9 mouse cellular contexts compared by ENCODE assay signal in the genomic region with DNA sequence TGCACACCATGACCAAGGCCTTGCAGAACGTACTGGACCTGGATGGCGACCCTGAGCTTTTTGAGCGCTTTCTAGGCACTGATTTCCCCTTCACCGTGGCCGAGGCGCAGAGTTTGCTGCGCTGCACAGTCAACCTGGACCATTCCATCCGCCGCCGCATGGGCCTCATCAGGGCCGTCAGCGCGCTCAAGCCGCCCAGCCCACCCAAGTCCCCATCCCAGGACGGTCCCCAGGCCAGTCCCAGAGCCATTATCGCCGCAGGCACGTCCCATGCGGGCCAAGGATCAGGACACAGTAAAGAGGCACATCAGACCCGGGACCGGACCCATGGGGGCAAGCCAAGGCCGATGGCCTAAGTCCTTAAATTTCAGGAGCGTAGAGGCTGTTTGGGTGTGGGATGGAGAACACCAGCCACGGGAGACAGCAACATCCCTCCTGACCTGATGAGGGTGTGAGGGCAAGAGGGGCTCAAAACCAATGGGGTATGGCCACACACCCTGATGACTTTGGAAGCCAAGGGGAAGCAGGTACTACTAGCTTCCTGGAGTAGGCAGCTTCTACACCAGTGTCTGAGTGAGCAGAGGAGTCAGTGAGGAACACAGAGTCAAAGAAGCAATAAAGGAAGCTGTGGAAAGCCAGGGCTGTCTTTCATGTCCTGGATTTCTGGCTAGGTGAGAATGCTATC. TPM values are rescaled to one million over a fixed set of nuclear protein-coding genes. Genes with fewer than 3 reads are reported as not detected.
DNase-seq lines count a peak whose midpoint lies in the region; ATAC-seq and TF ChIP-seq lines count a peak whose summit lies in the region.
"Had no signal": no experiment of that assay in that cellular context is flagged by ENCODE, and none has a peak within 500 bp of the region (broad histone marks: within the 10 kb centered on the region; RNA-seq: fewer than 3 reads in every experiment).

No protein-coding gene starts in this region.

- H3K4me1 ChIP-seq in heart, embryonic 12.5 days (replicated peaks) = peaks cover 31% of the 10 kb centered on the region
- peaks cover 0 to 12% of the 10 kb centered on the region in 2 experiments; a peak in 1 of 4 replicates for H3K4me1 ChIP-seq in ES-E14 (ENCODE audit: control insufficient read depth in 2 of 2, insufficient read depth in 2 of 2, low read length in 2 of 2, poor library complexity in 1 of 2)
- H3K4me1 ChIP-seq in hindbrain, embryonic 11.5 days (replicated peaks; ENCODE audit: control insufficient read depth, insufficient read depth, low read length) = peaks cover 9% of the 10 kb centered on the region
- peaks cover 14% of the 10 kb centered on the region for H3K4me1 ChIP-seq in liver, postnatal 0 days (ENCODE audit: insufficient read depth)
- peaks cover 11% of the 10 kb centered on the region for H3K4me1 ChIP-seq in thymus, adult 2 months (replicated peaks; ENCODE audit: control insufficient read depth, insufficient read depth, low read length)

- no peak overlapping the region for H3K27ac ChIP-seq in heart, embryonic 12.5 days (ENCODE audit: poor library complexity, severe bottlenecking)
- no peak overlapping the region for H3K27ac ChIP-seq in ES-E14 (ENCODE audit: insufficient read depth, low read depth, low read length, poor library complexity, severe bottlenecking)
- H3K27ac ChIP-seq in hindbrain, embryonic 11.5 days (ENCODE audit: low read depth, low read length) = no peak overlapping the region
- H3K27ac ChIP-seq in liver, postnatal 0 days (ENCODE audit: low read depth) = no peak overlapping the region
- no peak overlapping the region for H3K27ac ChIP-seq in thymus, adult 2 months (ENCODE audit: control insufficient read depth, insufficient read depth, low read length)

- DNase-seq in heart, postnatal 14 days = no peak
- DNase-seq in ES-E14 (ENCODE audit: low read depth, low spot score) = no peak
- DNase-seq in hindbrain, embryonic 11.5 days (ENCODE audit: low spot score) = no peak
- DNase-seq in liver, postnatal 0 days = no peak
- DNase-seq in thymus, postnatal 25 days = no peak
- DNase-seq in right cerebral cortex, adult 18-20 months = no peak
- no peak for DNase-seq in thymus, adult 2 months

- intact Hi-C loops in heart, postnatal 14 days (cut with DNase I) = no loop called here

- H3K9ac ChIP-seq in heart, embryonic 12.5 days = peak overlapping the region; percentile 65
- H3K9ac ChIP-seq in ES-E14 (ENCODE audit: insufficient read depth, low read depth, low read length, poor library complexity, severe bottlenecking) = no peak overlapping the region; the same call in 1 of the 2 replicates
- peak overlapping the region; percentile 42; the same call in 1 of the 2 replicates for H3K9ac ChIP-seq in hindbrain, embryonic 11.5 days (ENCODE audit: low read depth, low read length)
- no peak overlapping the region for H3K9ac ChIP-seq in liver, postnatal 0 days (replicated peaks)

- 14% methylated on average over 24 of the region's 24 CpGs for WGBS in heart, embryonic 12.5 days
- WGBS in hindbrain, embryonic 11.5 days = 17% methylated on average over 24 of the region's 24 CpGs
- 18% methylated on average over 24 of the region's 24 CpGs for WGBS in liver, postnatal 0 days (ENCODE audit: insufficient replicate concordance)
- 39% methylated on average over 24 of the region's 24 CpGs for WGBS in thymus, adult 2 months

- H3K4me3 ChIP-seq in heart, embryonic 12.5 days = peak overlapping the region; percentile 41
- peak overlapping the region; percentile 18 to 53 for H3K4me3 ChIP-seq in ES-E14 (ENCODE audit: insufficient read depth in 1 of 2, low read depth in 1 of 2, low read length in 2 of 2, poor library complexity in 1 of 2, severe bottlenecking in 1 of 2)
- peak overlapping the region; percentile 31 for H3K4me3 ChIP-seq in hindbrain, embryonic 11.5 days (ENCODE audit: low read depth, low read length)
- peak overlapping the region; percentile 37; the same call in 1 of the 2 replicates for H3K4me3 ChIP-seq in liver, postnatal 0 days (ENCODE audit: low read depth, low read length)
- H3K4me3 ChIP-seq in thymus, adult 2 months (ENCODE audit: control insufficient read depth, insufficient read depth, low read length) = no peak overlapping the region

- H3K27me3 ChIP-seq in heart, embryonic 12.5 days (replicated peaks) = peaks cover 70% of the 10 kb centered on the region
- H3K27me3 ChIP-seq in hindbrain, embryonic 11.5 days (ENCODE audit: control insufficient read depth, insufficient read depth, low read length) = peaks cover 57% of the 10 kb centered on the region
- H3K27me3 ChIP-seq in liver, postnatal 0 days (ENCODE audit: insufficient read depth, low read length) = peaks cover 61% of the 10 kb centered on the region
- H3K27me3 ChIP-seq in thymus, adult 2 months (ENCODE audit: control insufficient read depth, insufficient read depth, low read length) = peaks cover 9% of the 10 kb centered on the region; the same call in 1 of the 2 replicates

- in situ Hi-C loops in ES-E14 (cut with MboI; ENCODE audit: low sequenced_read_pairs in 2 of 2, unreplicated experiment in 2 of 2) = no loop called here

- TF ChIP-seq EP300 in liver, postnatal 0 days (IDR thresholded peaks at IDR 0.05; ENCODE audit: low read depth) = no peak

- H3K9me3 ChIP-seq in heart, embryonic 12.5 days (replicated peaks) = no peaks in the 10 kb centered on the region
- no peaks in the 10 kb centered on the region for H3K9me3 ChIP-seq in ES-E14 (ENCODE audit: control insufficient read depth, insufficient read depth, low read depth, low read length)
- no peaks in the 10 kb centered on the region for H3K9me3 ChIP-seq in hindbrain, embryonic 11.5 days (ENCODE audit: control insufficient read depth, low read length)
- H3K9me3 ChIP-seq in liver, postnatal 0 days (ENCODE audit: low read length) = no peaks in the 10 kb centered on the region

- H3K36me3 ChIP-seq in heart, embryonic 12.5 days = peaks cover 14% of the 10 kb centered on the region
- H3K36me3 ChIP-seq in ES-E14 (ENCODE audit: control insufficient read depth, insufficient read depth, low read length, poor library complexity, severe bottlenecking) = no peaks in the 10 kb centered on the region
- 0 out of 2 replicates have a peak, but pooled peaks cover 2% of the 10 kb centered on the region for H3K36me3 ChIP-seq in hindbrain, embryonic 11.5 days (ENCODE audit: control insufficient read depth, insufficient read depth, low read length)
- H3K36me3 ChIP-seq in liver, postnatal 0 days (replicated peaks; ENCODE audit: insufficient read depth, low read length) = 0 out of 2 replicates have a peak, but pooled peaks cover 4% of the 10 kb centered on the region
- no peaks in the 10 kb centered on the region for H3K36me3 ChIP-seq in thymus, adult 2 months (ENCODE audit: control insufficient read depth, insufficient read depth, low read length)

- H3K4me2 ChIP-seq in heart, embryonic 12.5 days = peak overlapping the region; percentile 78
- H3K4me2 ChIP-seq in hindbrain, embryonic 11.5 days (replicated peaks; ENCODE audit: low read depth, low read length) = peak overlapping the region; percentile 66
- peak overlapping the region; percentile 62 for H3K4me2 ChIP-seq in liver, postnatal 0 days (ENCODE audit: low read depth, low read length)

- TF ChIP-seq CTCF in liver, postnatal 0 days (IDR thresholded peaks at IDR 0.05; ENCODE audit: low read depth) = no peak
- no peak for TF ChIP-seq CTCF in thymus, adult 2 months (IDR thresholded peaks at IDR 0.05; ENCODE audit: borderline replicate concordance, control insufficient read depth, extremely low read depth, insufficient read depth, low read length, poor library complexity)

- ATAC-seq in heart, embryonic 12.5 days (ENCODE audit: insufficient number of reproducible peaks, low FRiP score) = no peak
- ATAC-seq in hindbrain, embryonic 11.5 days (ENCODE audit: low FRiP score) = peak; percentile 49; the same call in 1 of the 2 replicates
- ATAC-seq in liver, postnatal 0 days = 0 out of 2 replicates have a peak, but pooled peaks have one; percentile 1

- no peak for TF ChIP-seq POLR2A in thymus, adult 2 months (IDR thresholded peaks at IDR 0.05; ENCODE audit: control insufficient read depth, extremely low read depth, insufficient read depth, low read length, poor library complexity)

RNA-seq across cellular contexts. Expression of gene Nkpd1, which starts 6.9 kb away (rescaled TPM):
- polyA plus RNA-seq in heart, embryonic 12.5 days (2016; fragmentation: Nextera tagmentation; extraction: Ambion mirVana) = 0.08 TPM in 1 of 2 replicates, not detected in the other
- total RNA-seq in heart, postnatal 14 days (2021) = not detected
- total RNA-seq in ES-E14 (2012; rRNA removed) = 0.54 and 0.79 TPM in 2 replicates
- polyA plus RNA-seq in hindbrain, embryonic 11.5 days (2014; fragmentation: Nextera tagmentation; extraction: Ambion mirVana) = 0.10 and 0.17 TPM in 2 replicates
- polyA plus RNA-seq in liver, postnatal 0 days (2015; fragmentation: Nextera tagmentation; extraction: Ambion mirVana) = not detected in 2 replicates
- polyA plus RNA-seq in thymus, adult 2 months (2012; rRNA removed) = 1.1 and 1.2 TPM in 2 replicates
- total RNA-seq: liver, adult 2 months had no signal
- polyA plus RNA-seq: liver, adult 2 months had no signal

RNA-seq across cellular contexts. Expression of gene Trappc6a, which starts 16.4 kb away (rescaled TPM):
- 66.4 and 74.0 TPM in 2 replicates for polyA plus RNA-seq in heart, embryonic 12.5 days (2016; fragmentation: Nextera tagmentation; extraction: Ambion mirVana)
- 10 to 100 TPM; 48.9 to 49.6 TPM for total RNA-seq in heart, postnatal 14 days (2021)
- total RNA-seq in ES-E14 (2012; rRNA removed) = 33.2 and 56.7 TPM in 2 replicates
- polyA plus RNA-seq in hindbrain, embryonic 11.5 days (2014; fragmentation: Nextera tagmentation; extraction: Ambion mirVana) = 45.7 and 49.8 TPM in 2 replicates
- polyA plus RNA-seq in liver, postnatal 0 days (2015; fragmentation: Nextera tagmentation; extraction: Ambion mirVana) = 51.6 and 52.5 TPM in 2 replicates
- 86.7 and 90.2 TPM in 2 replicates for polyA plus RNA-seq in thymus, adult 2 months (2012; rRNA removed)

RNA-seq across cellular contexts. Expression of gene Bloc1s3, which starts 16.4 kb away (rescaled TPM):
- polyA plus RNA-seq in heart, embryonic 12.5 days (2016; fragmentation: Nextera tagmentation; extraction: Ambion mirVana) = 2.4 TPM in 2 replicates
- total RNA-seq in heart, postnatal 14 days (2021) = 1 to 10 TPM; 2.0 to 2.2 TPM
- 3.1 and 3.4 TPM in 2 replicates for total RNA-seq in ES-E14 (2012; rRNA removed)
- polyA plus RNA-seq in hindbrain, embryonic 11.5 days (2014; fragmentation: Nextera tagmentation; extraction: Ambion mirVana) = 2.4 and 2.5 TPM in 2 replicates
- 0.94 and 1.1 TPM in 2 replicates for polyA plus RNA-seq in liver, postnatal 0 days (2015; fragmentation: Nextera tagmentation; extraction: Ambion mirVana)
- 13.2 and 15.5 TPM in 2 replicates for polyA plus RNA-seq in thymus, adult 2 months (2012; rRNA removed)

RNA-seq across cellular contexts. Expression of gene Ppp1r37, which starts 38.3 kb away (rescaled TPM):
- 26.2 and 26.5 TPM in 2 replicates for polyA plus RNA-seq in heart, embryonic 12.5 days (2016; fragmentation: Nextera tagmentation; extraction: Ambion mirVana)
- 10 to 100 TPM; 41.3 to 41.5 TPM for total RNA-seq in heart, postnatal 14 days (2021)
- total RNA-seq in ES-E14 (2012; rRNA removed) = 25.3 and 37.7 TPM in 2 replicates
- 4.2 and 5.8 TPM in 2 replicates for polyA plus RNA-seq in hindbrain, embryonic 11.5 days (2014; fragmentation: Nextera tagmentation; extraction: Ambion mirVana)
- 8.1 and 8.3 TPM in 2 replicates for polyA plus RNA-seq in liver, postnatal 0 days (2015; fragmentation: Nextera tagmentation; extraction: Ambion mirVana)
- polyA plus RNA-seq in thymus, adult 2 months (2012; rRNA removed) = 130 and 137 TPM in 2 replicates

RNA-seq across cellular contexts. Expression of gene Zfp296, which starts 52.5 kb away (rescaled TPM):
- polyA plus RNA-seq in heart, embryonic 12.5 days (2016; fragmentation: Nextera tagmentation; extraction: Ambion mirVana) = 0.32 and 0.36 TPM in 2 replicates
- under 1 TPM; 0.20 to 0.36 TPM for total RNA-seq in heart, postnatal 14 days (2021)
- 32.2 and 35.3 TPM in 2 replicates for total RNA-seq in ES-E14 (2012; rRNA removed)
- polyA plus RNA-seq in hindbrain, embryonic 11.5 days (2014; fragmentation: Nextera tagmentation; extraction: Ambion mirVana) = 0.22 and 0.38 TPM in 2 replicates
- polyA plus RNA-seq in liver, postnatal 0 days (2015; fragmentation: Nextera tagmentation; extraction: Ambion mirVana) = 0.89 and 1.2 TPM in 2 replicates
- 4.5 and 4.7 TPM in 2 replicates for polyA plus RNA-seq in thymus, adult 2 months (2012; rRNA removed)

Comparison
In these comparisons a context has a peak if more than half of its experiments do, and no peak if none do; other contexts are left out.
1. H3K9ac ChIP-seq: peak in heart, embryonic 12.5 days (single experiment) and hindbrain, embryonic 11.5 days (single experiment); none in ES-E14 (single experiment) and liver, postnatal 0 days (single experiment).
2. Peak in every context shown above with its lines, with median percentiles within 50 percentile points of each other: H3K4me2 ChIP-seq.